Mouse (Mus musculus): ENCODE measurements around the gene Sohlh1.

GRCm38 (mm10) chr2:25811711-25812110 lies 35.3 kb downstream of the Sohlh1 start:
- TF ChIP-seq CTCF (IDR thresholded peaks at IDR 0.05; ENCODE audit: control insufficient read depth, insufficient read depth, insufficient read length) (no peak), MAX (IDR thresholded peaks at IDR 0.05) (no peak), USF1 (IDR thresholded peaks at IDR 0.05; ENCODE audit: low read depth) (no peak)

Data from C2C12 (cell line).